ENCODE assay signal across 12 mouse cellular contexts in genomic region chr1:185482762-185483161, GRCm38 (mm10). TPM values are rescaled to one million over a fixed set of nuclear protein-coding genes. Genes with fewer than 3 reads are reported as not detected.
DNase-seq lines count a peak whose midpoint lies in the region; ATAC-seq and TF ChIP-seq lines count a peak whose summit lies in the region.
"Had no signal": no experiment of that assay in that cellular context is flagged by ENCODE, and none has a peak within 500 bp of the region (broad histone marks: within the 10 kb centered on the region; RNA-seq: fewer than 3 reads in every experiment).

No protein-coding gene starts in this region.

- WGBS in forebrain, embryonic 10.5 days, result 94% methylated on average over 2 of the region's 2 CpGs
- WGBS in forebrain, embryonic 11.5 days, result 85% methylated on average over 2 of the region's 2 CpGs
- 95% methylated on average over 2 of the region's 2 CpGs for WGBS in stomach, embryonic 16.5 days
- WGBS in stomach, postnatal 0 days, result 89% methylated on average over 2 of the region's 2 CpGs
- 95% methylated on average over 2 of the region's 2 CpGs for WGBS in limb, embryonic 10.5 days
- whole genome bisulfite sequencing in neural tube, embryonic 15.5 days, result 55% methylated on average over 2 of the region's 2 CpGs
- WGBS in kidney, embryonic 15.5 days, result 89% methylated on average over 2 of the region's 2 CpGs

- H3K9ac ChIP-seq in forebrain, embryonic 11.5 days (ENCODE audit: low read length), result no peak overlapping the region
- H3K9ac ChIP-seq in stomach, embryonic 16.5 days (ENCODE audit: low read length), result no peak overlapping the region
- H3K9ac ChIP-seq in stomach, postnatal 0 days (ENCODE audit: low read length), result no peak overlapping the region
- H3K9ac ChIP-seq in neural tube, embryonic 15.5 days (replicated peaks), result 0 out of 2 replicates have a peak overlapping the region, but pooled peaks have one; percentile 27
- no peak overlapping the region for H3K9ac ChIP-seq in kidney, embryonic 15.5 days

- no peak overlapping the region for H3K4me2 ChIP-seq in forebrain, embryonic 11.5 days (ENCODE audit: low read depth, low read length, severe bottlenecking)
- H3K4me2 ChIP-seq in stomach, embryonic 16.5 days (ENCODE audit: low read depth, low read length), result no peak overlapping the region
- H3K4me2 ChIP-seq in stomach, postnatal 0 days (replicated peaks; ENCODE audit: low read depth), result no peak overlapping the region
- peak overlapping the region; percentile 63 for H3K4me2 ChIP-seq in neural tube, embryonic 15.5 days
- no peak overlapping the region for H3K4me2 ChIP-seq in kidney, embryonic 15.5 days

- ATAC-seq in forebrain, embryonic 11.5 days (replicated peaks; ENCODE audit: low FRiP score), result no peak
- ATAC-seq in stomach, embryonic 16.5 days (ENCODE audit: insufficient read depth, low FRiP score), result peak; percentile 25; the same call in 1 of the 2 replicates
- ATAC-seq in stomach, postnatal 0 days (ENCODE audit: low FRiP score, low TSS enrichment), result no peak
- peak; percentile 58; the same call in 1 of the 2 replicates for ATAC-seq in neural tube, embryonic 15.5 days (ENCODE audit: low FRiP score)
- no peak for ATAC-seq in kidney, embryonic 15.5 days (replicated peaks; ENCODE audit: low FRiP score)

- H3K36me3 ChIP-seq in forebrain, embryonic 10.5 days (replicated peaks), result no peaks in the 10 kb centered on the region
- no peaks in the 10 kb centered on the region for H3K36me3 ChIP-seq in forebrain, embryonic 11.5 days (ENCODE audit: control insufficient read depth, insufficient read depth, low read length)
- H3K36me3 ChIP-seq in stomach, embryonic 16.5 days (ENCODE audit: control insufficient read depth, insufficient read depth, low read length), result no peaks in the 10 kb centered on the region
- no peaks in the 10 kb centered on the region for H3K36me3 ChIP-seq in stomach, postnatal 0 days (ENCODE audit: control insufficient read depth, insufficient read depth, low read length)
- H3K36me3 ChIP-seq in limb, embryonic 10.5 days, result no peaks in the 10 kb centered on the region
- no peaks in the 10 kb centered on the region for H3K36me3 ChIP-seq in neural tube, embryonic 15.5 days
- no peaks in the 10 kb centered on the region for H3K36me3 ChIP-seq in kidney, embryonic 15.5 days

- TF ChIP-seq CTCF in stomach, postnatal 0 days (IDR thresholded peaks at IDR 0.05; ENCODE audit: low read depth), result no peak

- no peak for TF ChIP-seq EP300 in stomach, postnatal 0 days (optimal IDR thresholded peaks at IDR 0.05)

- no peaks in the 10 kb centered on the region for H3K27me3 ChIP-seq in forebrain, embryonic 10.5 days (ENCODE audit: poor library complexity, severe bottlenecking)
- no peaks in the 10 kb centered on the region for H3K27me3 ChIP-seq in forebrain, embryonic 11.5 days (ENCODE audit: control insufficient read depth, insufficient read depth, low read length)
- no peaks in the 10 kb centered on the region for H3K27me3 ChIP-seq in stomach, embryonic 16.5 days (ENCODE audit: control insufficient read depth, insufficient read depth, low read length)
- H3K27me3 ChIP-seq in stomach, postnatal 0 days (ENCODE audit: control insufficient read depth, insufficient read depth, low read length), result no peaks in the 10 kb centered on the region
- no peaks in the 10 kb centered on the region; the same call in 1 of the 2 replicates for H3K27me3 ChIP-seq in limb, embryonic 10.5 days (ENCODE audit: low read depth, poor library complexity, severe bottlenecking)
- no peaks in the 10 kb centered on the region for H3K27me3 ChIP-seq in neural tube, embryonic 15.5 days (replicated peaks)
- H3K27me3 ChIP-seq in kidney, embryonic 15.5 days, result no peaks in the 10 kb centered on the region

- peak overlapping the region; percentile 67 for H3K27ac ChIP-seq in forebrain, embryonic 10.5 days
- no peak overlapping the region for H3K27ac ChIP-seq in forebrain, embryonic 11.5 days (ENCODE audit: low read depth, low read length)
- no peak overlapping the region for H3K27ac ChIP-seq in stomach, embryonic 16.5 days (ENCODE audit: low read length)
- H3K27ac ChIP-seq in stomach, postnatal 0 days (replicated peaks), result no peak overlapping the region
- peak overlapping the region; percentile 89 for H3K27ac ChIP-seq in limb, embryonic 10.5 days
- H3K27ac ChIP-seq in neural tube, embryonic 15.5 days (replicated peaks), result peak overlapping the region; percentile 82
- H3K27ac ChIP-seq in kidney, embryonic 15.5 days, result no peak overlapping the region
- H3K27ac ChIP-seq: heart, adult 2 months had no signal

- no peak overlapping the region for H3K4me3 ChIP-seq in forebrain, embryonic 10.5 days
- no peak overlapping the region for H3K4me3 ChIP-seq in forebrain, embryonic 11.5 days (ENCODE audit: low read depth, low read length)
- no peak overlapping the region for H3K4me3 ChIP-seq in stomach, embryonic 16.5 days (replicated peaks; ENCODE audit: low read length)
- no peak overlapping the region for H3K4me3 ChIP-seq in stomach, postnatal 0 days (ENCODE audit: low read depth, low read length)
- peak overlapping the region; percentile 43; the same call in 1 of the 2 replicates for H3K4me3 ChIP-seq in limb, embryonic 10.5 days
- no peak overlapping the region for H3K4me3 ChIP-seq in neural tube, embryonic 15.5 days (replicated peaks)
- H3K4me3 ChIP-seq in kidney, embryonic 15.5 days (replicated peaks), result no peak overlapping the region
- H3K4me3 ChIP-seq: heart, adult 2 months had no signal

- no peak for DNase-seq in forebrain, embryonic 10.5 days (ENCODE audit: extremely low spot score, low spot score)
- no peak for DNase-seq in forebrain, embryonic 11.5 days (ENCODE audit: low spot score)
- DNase-seq in stomach, postnatal 0 days (ENCODE audit: low spot score), result no peak
- DNase-seq in limb, embryonic 10.5 days (ENCODE audit: low spot score), result no peak
- no peak for DNase-seq in layer of hippocampus, adult 9-10 months (ENCODE audit: low spot score)
- DNase-seq: adrenal gland, postnatal 36 days; lung, postnatal 10 days; thymus, postnatal 25 days had no signal

- H3K4me1 ChIP-seq in forebrain, embryonic 10.5 days, result peaks cover 19% of the 10 kb centered on the region
- 0 out of 2 replicates have a peak, but pooled peaks cover 4% of the 10 kb centered on the region for H3K4me1 ChIP-seq in forebrain, embryonic 11.5 days (replicated peaks; ENCODE audit: control insufficient read depth, insufficient read depth, low read length)
- H3K4me1 ChIP-seq in stomach, embryonic 16.5 days (ENCODE audit: control insufficient read depth, insufficient read depth, low read length), result no peaks in the 10 kb centered on the region
- H3K4me1 ChIP-seq in stomach, postnatal 0 days (replicated peaks; ENCODE audit: control insufficient read depth, insufficient read depth), result no peaks in the 10 kb centered on the region
- H3K4me1 ChIP-seq in limb, embryonic 10.5 days, result peaks cover 45% of the 10 kb centered on the region
- H3K4me1 ChIP-seq in neural tube, embryonic 15.5 days, result peaks cover 21% of the 10 kb centered on the region
- peaks cover 12% of the 10 kb centered on the region for H3K4me1 ChIP-seq in kidney, embryonic 15.5 days

- H3K9me3 ChIP-seq in forebrain, embryonic 10.5 days, result no peaks in the 10 kb centered on the region
- no peaks in the 10 kb centered on the region for H3K9me3 ChIP-seq in forebrain, embryonic 11.5 days (ENCODE audit: control insufficient read depth, low read length)
- no peaks in the 10 kb centered on the region for H3K9me3 ChIP-seq in stomach, embryonic 16.5 days (replicated peaks; ENCODE audit: control insufficient read depth, low read length)
- no peaks in the 10 kb centered on the region for H3K9me3 ChIP-seq in stomach, postnatal 0 days (ENCODE audit: control insufficient read depth, low read length)
- no peaks in the 10 kb centered on the region for H3K9me3 ChIP-seq in limb, embryonic 10.5 days (replicated peaks)
- H3K9me3 ChIP-seq in neural tube, embryonic 15.5 days (replicated peaks), result no peaks in the 10 kb centered on the region
- H3K9me3 ChIP-seq in kidney, embryonic 15.5 days (replicated peaks), result no peaks in the 10 kb centered on the region

RNA-seq across cellular contexts. Expression of gene Slc30a10, which starts 28.1 kb away (rescaled TPM):
- 1.6 and 2.0 TPM in 2 replicates for polyA plus RNA-seq in forebrain, embryonic 10.5 days (2016; fragmentation: Nextera tagmentation; extraction: Ambion mirVana)
- 2.5 and 2.6 TPM in 2 replicates for polyA plus RNA-seq in forebrain, embryonic 11.5 days (2014; fragmentation: Nextera tagmentation; extraction: Ambion mirVana)
- polyA plus RNA-seq in stomach, embryonic 16.5 days (2015; fragmentation: Nextera tagmentation; extraction: Ambion mirVana), result 1.3 and 1.4 TPM in 2 replicates
- polyA plus RNA-seq in stomach, postnatal 0 days (2015; fragmentation: Nextera tagmentation; extraction: Ambion mirVana), result 0.01 and 0.06 TPM in 2 replicates
- 0.86 and 1.2 TPM in 2 replicates for polyA plus RNA-seq in limb, embryonic 10.5 days (2016; fragmentation: Nextera tagmentation; extraction: Ambion mirVana)
- polyA plus RNA-seq in neural tube, embryonic 15.5 days (2015; fragmentation: Nextera tagmentation; extraction: Ambion mirVana), result 5.6 and 5.8 TPM in 2 replicates
- 0.10 and 0.38 TPM in 2 replicates for polyA plus RNA-seq in kidney, embryonic 15.5 days (2015; fragmentation: Nextera tagmentation; extraction: Ambion mirVana)
- polyA plus RNA-seq: heart, adult 2 months had no signal

Comparison
In these comparisons a context has a peak if more than half of its experiments do, and no peak if none do; other contexts are left out.
1. H3K27ac ChIP-seq: peak in forebrain, embryonic 10.5 days (single experiment), limb, embryonic 10.5 days (single experiment) and neural tube, embryonic 15.5 days (single experiment); none in forebrain, embryonic 11.5 days (single experiment), stomach, embryonic 16.5 days (single experiment), stomach, postnatal 0 days (single experiment) and kidney, embryonic 15.5 days (single experiment).
2. ATAC-seq: peak in stomach, embryonic 16.5 days (single experiment) and neural tube, embryonic 15.5 days (single experiment); none in forebrain, embryonic 11.5 days (single experiment), stomach, postnatal 0 days (single experiment) and kidney, embryonic 15.5 days (single experiment).